Mouse (Mus musculus) myocyte (in vitro differentiated cells): ENCODE results near the gene Nr1h3. TPM values are rescaled to one million over a fixed set of nuclear protein-coding genes. Genes with fewer than 3 reads are reported as not detected.

Source experiments
- H3K27me3 ChIP-seq: one replicate; pipeline ENCODE4 v1.6.1; 2011; ENCODE audit not compliant: control insufficient read depth, insufficient read depth, insufficient read length
- H3K36me3 ChIP-seq: one replicate; pipeline ENCODE4 v1.6.1; 2011; ENCODE audit not compliant: control insufficient read depth, insufficient read depth
- H3K4me2 ChIP-seq: one replicate; pipeline ENCODE4 v1.6.1; 2011; ENCODE audit warnings: low read depth, control low read depth
- H3K4me3 ChIP-seq: one replicate; pipeline ENCODE4 v1.5.1; 2011; ENCODE audit warnings: mild to moderate bottlenecking, control low read depth, moderate library complexity
- H3K79me2 ChIP-seq: one replicate; pipeline ENCODE4 v1.6.1; 2011; ENCODE audit not compliant: control insufficient read depth, insufficient read depth
- H3ac ChIP-seq: one replicate; pipeline ENCODE4 v1.6.1; 2011; ENCODE audit not compliant: control insufficient read depth, insufficient read length
- CEBPB ChIP-seq: IDR thresholded peaks from 2 replicates; pipeline ENCODE4 v1.6.1; 2011; ENCODE audit warnings: mild to moderate bottlenecking, moderate library complexity; ENCODE audit not compliant: poor library complexity, insufficient read depth, severe bottlenecking
- E2F4 ChIP-seq: IDR thresholded peaks from one replicate; pipeline ENCODE4 v1.6.1; 2011; ENCODE audit warnings: mild to moderate bottlenecking, control low read depth, moderate library complexity; ENCODE audit not compliant: insufficient read depth
- MAX ChIP-seq: IDR thresholded peaks from one replicate; pipeline ENCODE4 v1.6.1; 2011; ENCODE audit warnings: low read depth, mild to moderate bottlenecking, control low read depth
- MYOD1 ChIP-seq, 3 experiments: IDR thresholded peaks; one replicate each; pipeline ENCODE4 v1.6.1; 2011; ENCODE audit warnings: control low read depth in 2 of 3, low read depth in 2 of 3, mild to moderate bottlenecking in 2 of 3, moderate library complexity in 1 of 3; ENCODE audit not compliant: insufficient read length in 2 of 3, control insufficient read depth in 1 of 3
- MYOG ChIP-seq, 3 experiments: IDR thresholded peaks; one replicate each; pipeline ENCODE4 v1.6.1; 2011; ENCODE audit warnings: control low read depth in 2 of 3, low read depth in 2 of 3, mild to moderate bottlenecking in 2 of 3; ENCODE audit not compliant: insufficient read length in 2 of 3, control insufficient read depth in 1 of 3, insufficient read depth in 1 of 3
- POLR2A ChIP-seq: IDR thresholded peaks from one replicate; pipeline ENCODE4 v1.6.1; 2011; ENCODE audit warnings: low read depth, mild to moderate bottlenecking, control low read depth, moderate library complexity; ENCODE audit not compliant: insufficient read length
- POLR2AphosphoS2 ChIP-seq: IDR thresholded peaks from one replicate; pipeline ENCODE4 v1.6.1; 2011; ENCODE audit warnings: low read depth, control low read depth; ENCODE audit not compliant: insufficient read length
- REST ChIP-seq: IDR thresholded peaks from one replicate; pipeline ENCODE4 v1.6.1; 2011; ENCODE audit warnings: mild to moderate bottlenecking, control low read depth, moderate library complexity; ENCODE audit not compliant: insufficient read depth, insufficient read length
- SRF ChIP-seq: IDR thresholded peaks from one replicate; pipeline ENCODE4 v1.6.1; 2011; ENCODE audit warnings: low read depth; ENCODE audit not compliant: control insufficient read depth, insufficient read length
- TCF12 ChIP-seq: IDR thresholded peaks from one replicate; pipeline ENCODE4 v1.6.1; 2011; ENCODE audit warnings: mild to moderate bottlenecking, control low read depth; ENCODE audit not compliant: poor library complexity, insufficient read depth, severe bottlenecking
- TCF3 ChIP-seq: IDR thresholded peaks from one replicate; pipeline ENCODE4 v1.6.1; 2011; ENCODE audit warnings: low read depth, control low read depth; ENCODE audit not compliant: insufficient read length
- USF1 ChIP-seq: IDR thresholded peaks from one replicate; pipeline ENCODE4 v1.6.1; 2011; ENCODE audit warnings: low read depth, mild to moderate bottlenecking, control low read depth, moderate library complexity
- polyA plus RNA-seq: library from polyadenylated mRNA; unstranded; fragments of >200 nt; fragmentation: generic; extraction: Trizol; gene quantifications from one replicate; pipeline ENCODE4 v1.2.1, GENCODE M21; 2012; ENCODE audit warnings: missing spikeins

Gene Nr1h3
- polyA plus RNA-seq, 1 experiment = 0.53 TPM

- H3K4me2 ChIP-seq = no peak overlapping the region
- no peaks in the 10 kb centered on the region for H3K27me3 ChIP-seq
- H3K79me2 ChIP-seq = no peaks in the 10 kb centered on the region
- H3K4me3 ChIP-seq = no peak overlapping the region
- peaks cover 17% of the 10 kb centered on the region for H3K36me3 ChIP-seq
- TF ChIP-seq CEBPB (no peak), POLR2AphosphoS2 (no peak), MYOG (IDR thresholded peaks at IDR 0.05; ENCODE audit: control insufficient read depth in 1 of 3, insufficient read depth in 1 of 3, insufficient read length in 2 of 3, low read depth in 2 of 3) (no peak), MAX (no peak), REST (no peak), E2F4 (no peak), POLR2A (no peak), USF1 (no peak), TCF3 (no peak), TCF12 (no peak), SRF (no peak), MYOD1 (IDR thresholded peaks at IDR 0.05; ENCODE audit: control insufficient read depth in 1 of 3, insufficient read length in 2 of 3, low read depth in 2 of 3) (no peak)
- H3ac ChIP-seq = no peak overlapping the region
These were observed 51.3 kb downstream of the Nr1h3 start for GRCm38 (mm10) chr2:91151331-91151730.

GRCm38 (mm10) chr2:91148101-91148500 is 54.5 kb downstream of the Nr1h3 start:
- Histone ChIP-seq H3K27me3 (no peaks in the 10 kb centered on the region), H3K79me2 (no peaks in the 10 kb centered on the region), H3K4me2 (no peak overlapping the region), H3ac (no peak overlapping the region), H3K36me3 (peaks cover 4% of the 10 kb centered on the region), H3K4me3 (no peak overlapping the region)
- TF ChIP-seq TCF3 = no peak
- TF ChIP-seq REST = no peak
- TF ChIP-seq TCF12 = no peak
- no peak for TF ChIP-seq POLR2AphosphoS2
- no peak for TF ChIP-seq CEBPB
- no peak for TF ChIP-seq SRF
- no peak for TF ChIP-seq MYOG (IDR thresholded peaks at IDR 0.05; ENCODE audit: control insufficient read depth in 1 of 3, insufficient read depth in 1 of 3, insufficient read length in 2 of 3, low read depth in 2 of 3)
- no peak for TF ChIP-seq MYOD1 (IDR thresholded peaks at IDR 0.05; ENCODE audit: control insufficient read depth in 1 of 3, insufficient read length in 2 of 3, low read depth in 2 of 3)
- TF ChIP-seq POLR2A = no peak
- TF ChIP-seq MAX = no peak
- no peak for TF ChIP-seq E2F4
- no peak for TF ChIP-seq USF1

- TF ChIP-seq MYOD1 (IDR thresholded peaks at IDR 0.05; ENCODE audit: control insufficient read depth in 1 of 3, insufficient read length in 2 of 3, low read depth in 2 of 3) (no peak), TCF12 (no peak)
- H3K79me2 ChIP-seq = no peaks in the 10 kb centered on the region
- H3K4me3 ChIP-seq = no peak overlapping the region
- H3K4me2 ChIP-seq = no peak overlapping the region
- H3K27me3 ChIP-seq = no peaks in the 10 kb centered on the region
- H3K36me3 ChIP-seq = no peaks in the 10 kb centered on the region
- no peak overlapping the region for H3ac ChIP-seq
These were observed 59.2 kb downstream of the Nr1h3 start for GRCm38 (mm10) chr2:91143401-91143800.

GRCm38 (mm10) chr2:91142920-91143319 is 59.7 kb downstream of the Nr1h3 start:
- H3K36me3 ChIP-seq = no peaks in the 10 kb centered on the region
- no peak for TF ChIP-seq TCF3
- no peak for TF ChIP-seq MYOG (IDR thresholded peaks at IDR 0.05; ENCODE audit: control insufficient read depth in 1 of 3, insufficient read depth in 1 of 3, insufficient read length in 2 of 3, low read depth in 2 of 3)
- no peak for TF ChIP-seq TCF12
- no peak for TF ChIP-seq MAX
- no peak for TF ChIP-seq USF1
- no peak for TF ChIP-seq MYOD1 (IDR thresholded peaks at IDR 0.05; ENCODE audit: control insufficient read depth in 1 of 3, insufficient read length in 2 of 3, low read depth in 2 of 3)
- TF ChIP-seq REST = no peak
- TF ChIP-seq CEBPB = no peak
- TF ChIP-seq E2F4 = no peak
- TF ChIP-seq POLR2A = no peak
- TF ChIP-seq POLR2AphosphoS2 = no peak
- no peak for TF ChIP-seq SRF

GRCm38 (mm10) chr2:91139764-91140163 is 62.9 kb downstream of the Nr1h3 start:
- Histone ChIP-seq H3ac (no peak overlapping the region), H3K36me3 (no peaks in the 10 kb centered on the region)

More at GRCm38 (mm10) chr2:91142920-91143319, 59.7 kb downstream of the Nr1h3 start:
- Histone ChIP-seq H3K4me2 (no peak overlapping the region), H3ac (no peak overlapping the region), H3K4me3 (no peak overlapping the region), H3K27me3 (no peaks in the 10 kb centered on the region), H3K79me2 (no peaks in the 10 kb centered on the region)

More at GRCm38 (mm10) chr2:91139764-91140163, 62.9 kb downstream of the Nr1h3 start:
- Histone ChIP-seq H3K4me3 (no peak overlapping the region), H3K4me2 (no peak overlapping the region), H3K27me3 (no peaks in the 10 kb centered on the region), H3K79me2 (no peaks in the 10 kb centered on the region)
- TF ChIP-seq TCF3 = no peak
- no peak for TF ChIP-seq E2F4
- no peak for TF ChIP-seq POLR2A
- TF ChIP-seq MYOG (IDR thresholded peaks at IDR 0.05; ENCODE audit: control insufficient read depth in 1 of 3, insufficient read depth in 1 of 3, insufficient read length in 2 of 3, low read depth in 2 of 3) = no peak
- no peak for TF ChIP-seq SRF
- TF ChIP-seq REST = no peak
